Mouse (Mus musculus): ENCODE measurements around the gene Traf2. TPM values are rescaled to one million over a fixed set of nuclear protein-coding genes. Genes with fewer than 3 reads are reported as not detected.
"Not testable (repeated sequence)": the region's sequence is repeated elsewhere in the genome, so short reads cannot be mapped to it uniquely, and the experiment has no call there.

Traf2 gene
- total RNA-seq, 2 experiments from 2014 or later: 32.5 to 32.6 TPM

- no peak for DNase-seq (ENCODE audit: low spot score in 2 of 2)
Measured at GRCm38 (mm10) chr2:25576028-25576850, 29.5 kb upstream of the Traf2 start.

DNA sequence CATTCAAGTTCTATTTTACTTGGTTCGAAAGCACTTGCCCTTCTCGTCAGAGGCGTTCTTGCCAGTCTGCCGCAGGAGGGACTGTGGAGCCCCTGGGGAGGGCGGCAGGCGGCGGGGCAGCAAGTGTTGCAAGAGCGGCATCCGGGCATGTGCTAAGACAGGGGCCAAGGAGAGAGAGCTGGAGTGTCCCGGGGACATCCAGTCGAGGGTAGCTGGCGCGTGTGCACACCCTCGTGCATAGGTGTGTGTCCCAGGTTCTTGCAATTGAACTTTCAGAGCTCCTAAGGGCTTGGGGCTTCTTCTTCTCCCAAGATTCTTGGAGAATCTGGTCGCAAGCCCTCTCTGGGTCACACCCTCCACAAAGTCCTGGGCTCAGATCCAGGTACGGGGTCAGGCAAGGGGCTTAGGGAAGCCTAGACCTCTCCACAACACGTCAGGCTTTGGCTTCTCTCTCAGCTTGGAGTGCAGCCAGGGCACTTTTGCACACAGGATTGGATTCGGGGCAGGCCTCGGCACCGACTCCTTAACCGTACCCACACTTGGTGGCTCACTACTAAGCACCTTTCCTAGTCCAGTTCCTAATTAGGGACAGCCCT lies 28.8 kb upstream of the Traf2 start:
- DNase-seq (ENCODE audit: low spot score in 2 of 2): peak in 1 of 2 experiments; percentile 47

DNA sequence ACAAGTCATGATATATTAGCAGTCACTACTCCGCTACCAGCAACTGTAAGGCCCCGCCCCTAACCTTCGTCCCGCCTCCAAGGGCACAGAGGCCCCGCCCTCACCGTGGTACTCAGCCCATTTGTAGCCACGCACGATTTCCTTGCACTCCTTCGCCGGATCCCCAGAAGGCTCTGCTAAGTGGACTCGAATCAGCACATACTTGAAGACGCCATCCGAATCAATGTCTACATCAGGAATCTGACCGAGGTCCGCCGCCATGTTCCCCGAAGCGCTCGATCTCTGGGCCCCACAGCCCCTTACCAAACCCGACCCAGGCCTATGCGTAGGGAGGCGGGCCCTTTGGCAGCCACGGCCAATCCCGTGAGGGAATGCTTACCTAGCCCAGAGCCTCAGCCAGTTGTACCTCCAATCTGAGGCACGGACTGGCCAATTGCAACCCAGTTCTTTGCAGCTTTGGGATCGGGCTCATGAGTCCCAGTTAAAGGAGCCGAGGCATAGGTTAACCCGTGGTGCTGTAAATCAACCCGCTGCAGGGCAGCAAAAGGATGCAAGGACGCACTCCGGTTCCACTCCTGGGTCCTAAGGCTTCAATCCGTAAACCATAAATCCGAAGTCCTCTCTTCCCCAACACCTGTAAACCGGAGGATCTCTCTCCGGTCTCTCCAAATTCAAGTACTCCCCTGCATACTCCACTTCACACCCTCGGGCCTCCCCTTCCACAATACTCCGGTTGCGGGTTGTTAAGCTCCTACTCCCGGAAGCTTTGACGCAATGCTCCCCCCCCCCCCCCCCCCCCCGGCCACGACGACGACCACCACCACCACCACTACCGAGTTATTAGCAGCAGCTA lies 28.1 kb upstream of the Traf2 start, which contains the start of the genes Mamdc4 and Phpt1:
Gene Mamdc4, minus strand, starts transcription at position 267 of the 853 bp plus-strand sequence.
Gene Phpt1, minus strand, starts transcription at position 646 of the 853 bp plus-strand sequence.
- DNase-seq (ENCODE audit: low spot score in 2 of 2): peak; percentile 92 to 96

GRCm38 (mm10) chr2:25574136-25574535 lies 27.4 kb upstream of the Traf2 start:
- DNase-seq (ENCODE audit: low spot score in 2 of 2): peak in 1 of 2 experiments; percentile 27

DNA sequence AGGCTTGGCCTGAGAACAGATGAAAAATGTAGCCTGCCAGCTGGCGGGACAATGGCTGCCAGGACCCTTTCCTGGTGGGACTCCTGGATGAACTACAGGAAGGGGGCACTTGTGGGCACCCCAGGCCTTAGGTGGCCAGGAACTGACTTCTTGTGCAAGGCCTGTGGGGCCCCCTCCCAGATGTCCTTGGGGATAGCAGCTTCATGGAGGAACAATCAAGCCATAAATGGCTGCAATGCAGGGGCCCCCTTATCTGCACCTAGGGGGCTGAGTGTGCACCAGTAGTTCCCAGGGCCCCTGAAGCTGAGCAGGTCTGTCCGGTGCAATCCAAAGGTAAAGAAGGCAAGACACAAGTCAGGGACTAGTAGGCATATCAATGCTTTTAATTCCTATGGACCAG lies 26.3 kb upstream of the Traf2 start:
- DNase-seq (ENCODE audit: low spot score in 2 of 2): peak in 1 of 2 experiments; percentile 21

DNA sequence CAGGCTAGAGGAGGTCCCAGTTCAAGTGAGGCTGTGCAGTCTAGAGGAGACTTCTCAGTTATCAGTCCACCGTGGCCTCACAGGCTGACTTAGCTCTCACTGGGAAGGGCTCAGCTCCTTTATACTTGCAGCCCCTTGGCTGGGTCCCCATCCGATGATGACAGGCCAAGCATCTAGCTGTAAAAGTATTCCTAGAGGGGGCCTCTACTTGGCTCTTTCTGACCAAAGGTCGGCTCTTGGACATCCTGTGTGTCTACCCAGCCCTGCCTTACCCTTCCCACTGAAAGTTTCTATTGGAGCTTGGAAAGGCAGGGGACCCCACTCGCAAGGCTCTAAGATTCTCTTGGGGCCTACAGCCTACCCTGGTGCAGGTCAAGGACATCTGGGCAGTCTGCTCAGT lies 24.5 kb upstream of the Traf2 start:
- DNase-seq (ENCODE audit: low spot score in 2 of 2): no peak

- DNase-seq (ENCODE audit: low spot score in 2 of 2): no peak
Measured at GRCm38 (mm10) chr2:25569323-25569722, 22.6 kb upstream of the Traf2 start.

DNA sequence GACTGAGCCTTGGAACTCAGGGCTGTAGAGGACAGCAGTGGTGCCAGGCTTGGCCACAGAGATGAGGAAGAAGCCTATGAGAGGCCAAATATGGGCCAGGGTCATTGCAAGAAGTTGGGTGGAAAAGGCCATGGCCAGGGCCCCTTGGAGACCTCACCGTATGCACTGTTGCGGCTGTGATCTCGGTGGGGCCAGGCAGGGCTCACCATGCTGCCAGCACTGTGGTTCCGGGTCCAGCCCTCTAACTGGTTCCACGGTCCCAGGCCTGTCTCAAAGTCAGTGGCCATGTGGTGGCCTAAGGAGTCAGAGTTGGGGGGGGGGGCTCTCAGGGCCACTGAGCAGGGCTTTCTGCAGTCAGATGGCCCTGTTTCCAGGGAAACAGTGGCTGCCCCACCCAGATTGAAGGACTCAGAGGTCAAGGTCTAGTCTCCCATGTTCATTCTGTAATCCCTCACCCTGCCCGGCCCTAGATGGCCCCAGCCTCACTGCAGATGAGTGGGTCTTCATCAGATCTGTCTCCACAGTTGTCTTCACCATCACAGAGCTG lies 21.8 kb upstream of the Traf2 start:
- no peak for DNase-seq (ENCODE audit: low spot score in 2 of 2)

DNA sequence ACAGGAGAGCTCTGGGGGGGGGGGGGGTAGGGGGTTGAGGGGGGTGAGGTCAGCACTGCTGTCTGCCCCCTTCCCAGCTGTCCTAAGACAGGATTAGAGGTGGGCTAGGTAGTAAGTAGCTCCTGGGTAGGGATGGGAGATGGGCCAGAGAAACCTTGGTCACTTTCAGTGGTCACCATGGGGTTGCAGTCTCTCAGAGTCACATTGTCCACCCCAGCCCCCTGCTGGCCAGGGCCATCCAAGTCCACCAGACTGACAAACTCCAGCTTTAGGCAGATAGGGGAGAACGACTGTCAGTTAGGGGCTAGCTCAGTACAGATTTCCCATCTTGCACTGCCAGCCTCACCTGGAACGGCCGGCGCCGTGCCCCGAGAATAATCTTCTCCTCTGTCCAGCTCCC lies 19.8 kb upstream of the Traf2 start:
- DNase-seq (ENCODE audit: low spot score in 2 of 2): no peak

DNA sequence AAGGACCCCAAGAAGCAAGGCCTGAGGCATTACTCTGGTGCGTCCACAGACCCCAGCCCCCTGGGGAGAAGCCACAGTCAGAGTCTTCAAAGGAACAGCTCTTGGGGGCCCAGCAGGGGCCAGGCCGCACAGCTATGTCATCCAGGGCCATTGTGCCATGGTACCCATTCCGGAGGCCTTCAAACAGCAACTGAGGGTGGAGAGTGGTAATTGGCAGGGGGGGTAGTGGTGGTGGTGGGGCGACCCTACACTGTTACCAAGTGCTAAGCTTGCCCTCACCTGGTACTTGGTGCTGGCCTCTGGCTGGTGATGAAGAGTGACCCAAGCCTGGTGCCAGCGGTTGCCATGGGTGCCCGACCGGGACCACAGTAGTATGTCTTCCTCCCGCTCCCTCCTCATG lies 19.0 kb upstream of the Traf2 start:
- no peak for DNase-seq (ENCODE audit: low spot score in 2 of 2)

- no peak for DNase-seq (ENCODE audit: low spot score in 2 of 2)
Measured at GRCm38 (mm10) chr2:25561946-25562345, 15.2 kb upstream of the Traf2 start.

GRCm38 (mm10) chr2:25560551-25560950 lies 13.8 kb upstream of the Traf2 start:
- DNase-seq (ENCODE audit: low spot score in 2 of 2): no peak

GRCm38 (mm10) chr2:25558774-25559173 lies 12.0 kb upstream of the Traf2 start:
- DNase-seq (ENCODE audit: low spot score in 2 of 2): no peak

DNA sequence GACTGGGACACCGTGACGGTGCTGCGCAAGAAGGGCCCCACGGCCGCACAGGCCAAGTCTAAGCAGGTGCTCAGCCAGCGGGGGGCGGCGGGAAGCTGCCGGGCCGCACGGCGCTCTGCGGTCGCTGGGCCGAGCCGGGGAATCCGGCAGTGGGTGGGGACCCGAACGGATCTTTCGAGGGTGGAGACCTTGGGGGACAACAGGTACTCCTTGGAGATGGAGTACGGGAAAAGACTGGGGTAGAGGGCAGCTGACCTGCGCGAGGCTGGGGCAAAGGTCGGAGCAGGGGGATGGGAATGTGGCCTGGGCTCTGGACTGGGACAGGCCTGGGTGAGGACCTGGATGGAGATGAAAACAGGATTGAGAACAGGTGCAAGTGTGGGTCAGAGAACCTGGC lies 11.2 kb upstream of the Traf2 start:
- no peak for DNase-seq (ENCODE audit: low spot score in 2 of 2)

DNA sequence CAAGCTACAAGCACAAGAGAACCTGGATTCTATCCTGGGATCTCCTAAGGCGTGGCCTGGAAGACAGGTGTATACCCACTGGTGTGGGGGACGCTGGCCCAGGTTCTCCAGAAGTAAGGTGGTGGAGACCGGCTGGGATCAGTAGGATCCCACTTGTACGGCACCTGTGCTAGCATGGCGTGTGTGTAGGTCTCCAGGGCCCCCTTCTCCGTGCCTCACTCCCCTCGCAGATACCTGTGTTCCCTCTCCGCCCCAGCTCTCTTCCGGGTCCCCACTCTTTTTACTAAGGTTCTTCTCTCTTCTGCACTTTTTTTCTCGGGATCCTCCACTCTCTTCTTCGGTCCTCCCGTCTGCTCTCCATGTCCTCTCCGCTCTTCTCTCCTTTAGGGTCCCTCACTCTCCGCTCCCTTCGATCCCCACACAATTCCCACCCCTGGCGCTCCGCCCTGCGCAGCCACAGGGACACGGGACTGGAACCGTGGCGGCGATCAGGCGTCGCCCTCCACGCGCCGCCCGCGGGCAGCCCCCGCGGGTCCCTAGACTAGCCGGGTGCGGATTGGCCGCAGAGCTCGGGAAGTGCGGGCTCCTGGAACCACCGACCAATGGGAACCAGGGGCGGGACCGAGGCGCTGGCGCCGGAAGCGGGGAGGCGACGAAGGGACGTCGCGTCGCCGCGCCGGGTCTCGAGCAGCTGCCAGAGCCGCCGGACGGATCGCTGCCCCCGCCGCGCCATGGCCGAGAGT lies 10.7 kb upstream of the Traf2 start, which contains the start of gene Edf1:
Gene Edf1, plus strand, starts transcription at position 627 of the 743 bp plus-strand sequence.
- peak; percentile 92 for DNase-seq (ENCODE audit: low spot score in 2 of 2)

- DNase-seq (ENCODE audit: low spot score in 2 of 2): no peak
Measured at GRCm38 (mm10) chr2:25556296-25556695, 9.6 kb upstream of the Traf2 start.

DNA sequence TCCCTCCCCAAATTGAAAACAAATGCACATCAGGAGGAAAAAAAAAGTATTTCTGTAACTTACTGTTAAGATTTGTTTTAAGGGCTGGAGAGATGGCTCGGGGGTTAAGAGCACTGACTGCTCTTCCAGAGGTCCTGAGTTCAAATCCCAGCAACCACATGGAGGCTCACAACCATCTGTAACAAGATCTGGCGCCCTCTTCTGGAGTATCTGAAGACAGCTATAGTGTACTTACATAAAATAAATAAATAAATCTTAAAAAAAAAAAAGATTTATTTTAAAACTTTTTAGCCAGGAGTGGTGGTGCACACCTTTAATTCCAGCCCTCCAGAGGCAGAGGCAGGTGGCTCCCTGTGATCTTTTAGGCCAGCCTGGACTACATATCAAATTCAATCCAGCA lies 8.7 kb upstream of the Traf2 start:
- DNase-seq (ENCODE audit: low spot score in 2 of 2): not testable (repeated sequence)

DNA sequence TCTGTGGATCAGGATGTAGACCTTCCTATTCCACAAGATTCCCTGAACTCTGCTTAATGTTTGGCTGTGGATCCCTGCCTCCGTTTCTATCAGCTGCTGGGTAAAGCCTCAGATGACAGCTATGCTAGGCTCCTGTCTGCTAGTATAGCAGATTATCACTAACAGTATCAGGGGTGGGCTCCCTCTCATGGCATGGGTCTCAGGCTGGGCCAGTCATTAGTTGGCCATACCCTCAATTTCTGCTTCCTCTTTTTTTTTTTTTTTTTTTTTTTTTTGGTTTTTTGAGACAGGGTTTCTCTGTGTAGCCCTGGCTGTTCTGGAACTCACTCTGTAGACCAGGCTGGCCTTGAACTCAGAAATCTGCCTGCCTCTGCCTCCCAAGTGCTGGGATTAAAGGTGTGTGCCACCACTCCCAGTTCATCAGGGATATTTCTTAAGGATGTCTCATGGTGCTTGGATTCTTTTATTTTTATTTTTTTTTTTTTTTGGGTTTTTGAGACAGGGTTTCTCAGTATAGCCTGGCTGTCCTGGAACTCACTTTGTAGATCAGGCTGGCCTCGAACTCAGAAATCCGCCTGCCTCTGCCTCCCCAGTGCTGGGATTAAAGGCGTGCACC lies 6.5 kb upstream of the Traf2 start:
- not testable (repeated sequence) for DNase-seq (ENCODE audit: low spot score in 2 of 2)

GRCm38 (mm10) chr2:25551186-25551585 lies 4.4 kb upstream of the Traf2 start:
- DNase-seq (ENCODE audit: low spot score in 2 of 2): peak in 1 of 2 experiments; percentile 52

Measured in adrenal gland, adult 18-20 months (tissue).